Mouse (Mus musculus) right cerebral cortex, postnatal 10 days (tissue): ENCODE data around the gene Ctss.
A peak's percentile ranks its signal among the peaks of the same experiment; 100 is the strongest.
"Not testable (repeated sequence)": the region's sequence is repeated elsewhere in the genome, so short reads cannot be mapped to it uniquely, and the experiment has no call there.

Experiments used
- DNase-seq, 2 experiments: peaks; one replicate each; pipeline ENCODE4 v3.0.0; 2021; ENCODE audit warnings: low spot score in 2 of 2

Gene Ctss

DNA sequence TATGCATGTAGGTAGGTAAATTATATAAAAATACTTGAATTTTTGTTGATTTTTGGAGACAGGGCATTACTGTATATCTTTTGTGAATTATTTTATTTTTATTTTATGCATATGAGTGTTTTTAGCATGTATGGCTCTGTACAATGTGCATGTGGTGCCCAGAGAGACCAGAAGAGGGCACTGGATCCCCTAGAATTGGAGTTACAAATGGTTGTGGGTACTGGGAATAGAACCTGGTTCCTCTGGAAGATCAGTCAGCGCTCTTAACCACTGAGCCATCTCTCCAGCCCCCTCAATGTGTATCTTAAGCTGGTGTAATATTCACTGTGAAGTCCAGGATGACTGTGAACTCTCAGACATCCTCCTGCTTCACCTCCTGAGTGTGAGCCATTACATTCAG is 8.3 kb downstream of the Ctss start:
- DNase-seq: no peak

GRCm38 (mm10) chr3:95538936-95539335 is 12.3 kb downstream of the Ctss start:
- no peak for DNase-seq

GRCm38 (mm10) chr3:95539837-95540236 is 13.3 kb downstream of the Ctss start:
- no peak for DNase-seq

GRCm38 (mm10) chr3:95541186-95541585 is 14.6 kb downstream of the Ctss start:
- DNase-seq: not testable (repeated sequence)

DNA sequence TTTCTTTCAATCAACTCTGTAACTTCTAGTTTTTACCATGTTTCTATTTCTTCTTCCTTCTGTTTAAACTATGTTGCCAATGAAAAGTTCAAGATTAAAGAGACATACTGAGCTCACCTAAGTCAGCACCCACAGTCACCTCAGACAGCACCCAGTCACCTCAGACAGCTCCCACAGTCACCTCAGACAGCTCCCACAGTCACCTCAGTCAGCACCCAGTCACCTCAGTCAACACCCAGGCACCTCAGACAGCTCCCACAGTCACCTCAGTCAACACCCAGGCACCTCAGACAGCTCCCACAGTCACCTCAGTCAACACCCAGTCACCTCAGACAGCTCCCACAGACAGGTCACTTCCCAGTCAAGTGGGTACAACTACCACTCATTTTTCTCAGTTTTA is 15.6 kb downstream of the Ctss start:
- DNase-seq: no peak

- no peak for DNase-seq
These were observed 16.4 kb downstream of the Ctss start for GRCm38 (mm10) chr3:95542981-95543380.

GRCm38 (mm10) chr3:95550176-95550575 is 23.6 kb downstream of the Ctss start:
- no peak for DNase-seq

GRCm38 (mm10) chr3:95553986-95554385 is 27.4 kb downstream of the Ctss start:
- no peak for DNase-seq

GRCm38 (mm10) chr3:95559437-95559836 is 32.9 kb downstream of the Ctss start, which contains the start of gene Hormad1:
Gene Hormad1, plus strand, starts transcription at chr3:95559677.
- no peak for DNase-seq

- no peak for DNase-seq
These were observed 34.2 kb downstream of the Ctss start for GRCm38 (mm10) chr3:95560738-95561137.

DNA sequence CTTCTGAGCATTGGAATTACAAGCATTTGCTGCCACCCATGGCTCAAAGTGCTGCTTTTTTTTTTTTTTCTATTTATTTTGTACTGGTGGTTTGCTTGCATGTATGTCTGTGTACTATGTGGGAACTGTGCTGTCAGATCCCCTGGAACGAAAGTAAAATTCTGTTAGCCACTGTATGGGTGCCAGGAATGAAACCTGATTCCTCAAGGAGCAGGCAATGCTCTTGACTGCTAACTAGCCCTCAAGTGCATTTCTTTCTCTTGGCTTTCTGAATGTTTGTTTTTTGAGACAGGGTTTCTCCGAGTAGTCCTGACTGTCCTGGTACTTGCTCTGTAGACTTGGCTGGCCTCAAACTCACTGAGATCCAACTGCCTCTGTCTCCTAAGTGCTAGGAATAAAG is 35.2 kb downstream of the Ctss start:
- no peak for DNase-seq

GRCm38 (mm10) chr3:95569585-95569984 is 43.0 kb downstream of the Ctss start:
- DNase-seq: no peak

DNA sequence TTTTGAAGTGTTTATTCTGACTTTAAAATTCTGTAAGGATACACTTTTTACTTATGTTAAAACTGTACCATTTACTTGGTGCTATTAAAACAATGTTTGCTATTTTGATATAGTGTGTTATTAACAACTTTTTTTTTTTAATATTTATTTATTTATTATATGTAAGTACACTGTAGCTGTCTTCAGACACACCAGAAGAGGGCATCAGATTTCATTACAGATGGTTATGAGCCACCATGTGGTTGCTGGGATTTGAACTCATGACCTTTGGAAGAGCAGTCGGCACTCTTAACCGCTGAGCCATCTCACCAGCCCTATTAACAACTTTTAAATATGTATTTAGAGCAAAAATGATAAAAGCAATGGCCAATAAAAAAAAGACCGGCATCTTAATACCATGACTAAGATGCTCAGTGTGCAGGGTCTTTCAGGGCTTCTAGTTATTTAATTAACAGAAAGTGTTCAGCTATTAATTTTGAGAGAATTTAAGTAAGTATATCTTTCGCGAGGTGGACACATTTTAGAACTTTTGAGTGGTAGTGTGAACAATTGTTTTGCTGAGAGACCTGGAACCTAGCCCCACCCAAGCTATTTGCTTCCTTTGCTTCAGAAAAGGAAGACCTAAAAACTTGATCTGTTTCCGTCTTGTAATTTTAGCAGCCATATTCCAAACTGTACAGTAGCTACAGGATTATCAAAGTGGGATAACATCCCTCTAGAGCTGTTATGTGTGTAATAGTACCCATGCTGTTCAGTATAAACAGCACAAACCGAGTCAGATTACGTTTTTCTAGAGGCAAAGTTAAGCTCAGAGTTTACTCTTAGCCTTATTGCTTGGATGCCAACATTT is 61.4 kb downstream of the Ctss start:
- no peak for DNase-seq

DNA sequence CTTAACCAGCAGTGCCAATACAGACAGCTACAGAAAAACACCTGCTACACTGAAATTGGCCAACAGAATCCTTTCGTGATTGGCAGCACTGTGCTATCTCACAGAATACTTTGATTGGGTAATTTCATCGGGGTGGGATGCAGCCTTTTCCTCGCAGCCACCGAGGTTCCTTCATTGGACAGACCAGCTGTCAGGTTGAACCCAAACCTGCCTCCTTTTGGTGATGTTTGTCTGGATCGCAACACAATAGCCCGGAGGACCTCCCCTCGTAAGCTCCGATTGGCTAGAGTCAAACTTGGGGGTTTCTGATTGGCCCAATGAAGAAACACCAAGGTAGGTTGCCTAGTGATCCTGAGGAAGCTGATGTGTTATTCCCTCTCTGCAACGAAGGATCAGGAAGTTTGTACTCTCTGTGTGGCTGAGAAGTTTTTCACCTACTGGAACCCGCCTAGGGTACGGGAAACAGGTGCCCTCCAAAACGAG is 62.1 kb downstream of the Ctss start, which contains the start of gene Golph3l:
TSS of gene Golph3l (plus strand) at position 331 of the 483 bp plus-strand sequence.
- peak; percentile 97 to 99 for DNase-seq

DNA sequence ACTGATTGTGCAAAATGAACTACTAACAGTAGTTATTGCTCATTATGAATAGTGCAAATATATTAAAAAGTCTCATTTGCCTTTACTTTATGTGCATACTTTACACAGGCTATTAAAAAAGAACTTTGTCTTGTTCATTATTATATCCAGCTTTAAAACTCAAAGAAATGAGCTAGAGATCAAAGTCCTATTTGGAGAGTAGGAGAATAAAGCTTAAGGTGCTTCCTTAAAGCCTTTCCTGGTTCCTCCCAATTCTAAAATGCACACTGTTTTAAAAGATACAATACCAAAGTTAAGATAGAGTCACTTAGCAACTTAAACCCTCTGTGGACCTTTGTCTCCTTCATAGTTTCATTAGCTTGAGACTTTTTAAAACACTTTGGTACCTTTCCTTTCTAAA is 72.1 kb downstream of the Ctss start:
- no peak for DNase-seq

GRCm38 (mm10) chr3:95601287-95601686 is 74.7 kb downstream of the Ctss start:
- no peak for DNase-seq
